Mouse (Mus musculus) erythroblast, embryonic 14.5 days (primary cell): ENCODE results near the gene Tnks1bp1.

Source experiments
- GATA1 ChIP-seq: IDR thresholded peaks from 2 replicates; pipeline ENCODE4 v1.6.1; 2012; ENCODE audit warnings: low read length, inconsistent platforms, mixed read lengths
- TAL1 ChIP-seq: IDR thresholded peaks from 3 replicates; pipeline ENCODE4 v1.6.1; 2012; ENCODE audit warnings: low read length, inconsistent platforms, mixed read lengths

GRCm38 (mm10) chr2:85012679-85013078, 35.1 kb upstream of the Tnks1bp1 start:
- TF ChIP-seq GATA1 (peak; percentile 15; the same call in 1 of the 2 replicates), TAL1 (no peak)
